Mouse (Mus musculus) MEL (cell line): Measurements from ENCODE around the gene Ap2m1. TPM values are rescaled to one million over a fixed set of nuclear protein-coding genes. Genes with fewer than 3 reads are reported as not detected.

ENCODE experiments used
- DNase-seq: peaks from one replicate; pipeline ENCODE4 v3.0.0; 2011; ENCODE audit warnings: low read depth, low spot score
- H3K27ac ChIP-seq: 2 replicates; pipeline ENCODE4 v1.5.1; 2012; ENCODE audit warnings: low read depth, mild to moderate bottlenecking, control low read depth, low read length, moderate library complexity; ENCODE audit not compliant: control insufficient read depth
- H3K27me3 ChIP-seq, 2 experiments: fragments of 150-350 bp in 1 of 2; sonication (generic) in 1 of 2; 2 replicates each; pipeline ENCODE4 v1.6.1; 2012; ENCODE audit warnings: low read length in 2 of 2, mild to moderate bottlenecking in 2 of 2, improper control_type of control experiment in 1 of 2, moderate library complexity in 1 of 2; ENCODE audit not compliant: insufficient read depth in 2 of 2, control insufficient read depth in 1 of 2
- H3K36me3 ChIP-seq, 2 experiments: 2 replicates each; pipeline ENCODE4 v1.6.1; 2012 to 2014; ENCODE audit warnings: low read length in 2 of 2, improper control_type of control experiment in 1 of 2, inconsistent platforms in 1 of 2, mild to moderate bottlenecking in 1 of 2; ENCODE audit not compliant: insufficient read depth in 2 of 2, control insufficient read depth in 1 of 2
- H3K4me1 ChIP-seq, 2 experiments: fragments of 150-350 bp in 1 of 2; sonication (generic) in 1 of 2; 2 replicates each; pipeline ENCODE4 v1.6.1; 2012; ENCODE audit warnings: low read length in 2 of 2, improper control_type of control experiment in 1 of 2, mild to moderate bottlenecking in 1 of 2; ENCODE audit not compliant: insufficient read depth in 2 of 2, control insufficient read depth in 1 of 2
- H3K4me3 ChIP-seq, 2 experiments: fragments of 150-350 bp in 1 of 2; sonication (generic) in 1 of 2; 2 replicates each; pipeline ENCODE4 v1.5.1; 2012; ENCODE audit warnings: low read depth in 2 of 2, low read length in 2 of 2, mild to moderate bottlenecking in 2 of 2, moderate library complexity in 2 of 2, control low read depth in 1 of 2, improper control_type of control experiment in 1 of 2; ENCODE audit not compliant: control insufficient read depth in 1 of 2, insufficient read depth in 1 of 2
- H3K79me2 ChIP-seq: 2 replicates; pipeline ENCODE4 v1.6.1; 2012; ENCODE audit warnings: mild to moderate bottlenecking, low read length, moderate library complexity; ENCODE audit not compliant: control insufficient read depth, poor library complexity, insufficient read depth
- H3K9ac ChIP-seq: 2 replicates; pipeline ENCODE4 v1.6.1; 2012; ENCODE audit warnings: low read depth, mild to moderate bottlenecking, control low read depth, low read length, moderate library complexity; ENCODE audit not compliant: control insufficient read depth, poor library complexity, severe bottlenecking
- H3K9me3 ChIP-seq: fragments of 150-350 bp; sonication (generic); replicated peaks from 2 replicates; pipeline ENCODE4 v1.6.1; 2012; ENCODE audit warnings: mild to moderate bottlenecking, low read length, improper control_type of control experiment, moderate library complexity; ENCODE audit not compliant: insufficient read depth
- BHLHE40 ChIP-seq: IDR thresholded peaks from 2 replicates; pipeline ENCODE4 v1.6.1; 2012; ENCODE audit warnings: low read depth, mild to moderate bottlenecking, inconsistent platforms, low read length, improper control_type of control experiment, borderline replicate concordance
- CTCF ChIP-seq, 3 experiments: IDR thresholded peaks in 2 of 3; conservative IDR thresholded peaks in 1 of 3; 2 replicates each; pipeline ENCODE4 v1.5.1; 2011 to 2012; ENCODE audit warnings: low read length in 3 of 3, low read depth in 2 of 3, mild to moderate bottlenecking in 2 of 3, improper control_type of control experiment in 1 of 3, inconsistent platforms in 1 of 3, mixed read lengths in 1 of 3, moderate library complexity in 1 of 3; ENCODE audit not compliant: control insufficient read depth in 1 of 3, insufficient read depth in 1 of 3, poor library complexity in 1 of 3, severe bottlenecking in 1 of 3
- EP300 ChIP-seq, 2 experiments: IDR thresholded peaks; 2 replicates each; pipeline ENCODE4 v1.6.1; 2011; ENCODE audit warnings: improper control_type of control experiment in 2 of 2, low read length in 2 of 2, low read depth in 1 of 2, mild to moderate bottlenecking in 1 of 2
- ETS1 ChIP-seq: IDR thresholded peaks from 2 replicates; pipeline ENCODE4 v1.6.1; 2012; ENCODE audit warnings: low read depth, mild to moderate bottlenecking, inconsistent platforms, low read length, improper control_type of control experiment, moderate library complexity
- GABPA ChIP-seq: IDR thresholded peaks from 2 replicates; pipeline ENCODE4 v1.6.1; 2012; ENCODE audit warnings: low read depth, mild to moderate bottlenecking, inconsistent platforms, low read length, improper control_type of control experiment, moderate library complexity
- GATA1 ChIP-seq: IDR thresholded peaks from 2 replicates; pipeline ENCODE4 v1.6.1; 2011; ENCODE audit warnings: low read depth, low read length, improper control_type of control experiment
- HCFC1 ChIP-seq: IDR thresholded peaks from 2 replicates; pipeline ENCODE4 v1.6.1; 2012; ENCODE audit warnings: low read depth, mild to moderate bottlenecking, inconsistent platforms, low read length, improper control_type of control experiment, moderate library complexity
- JUND ChIP-seq: IDR thresholded peaks from 2 replicates; pipeline ENCODE4 v1.6.1; 2011; ENCODE audit warnings: low read depth, mild to moderate bottlenecking, improper control_type of control experiment, low read length
- KAT2A ChIP-seq: conservative IDR thresholded peaks from 2 replicates; pipeline ENCODE4 v1.6.1; 2012; ENCODE audit warnings: low read depth, low read length, improper control_type of control experiment, inconsistent platforms
- MAFK ChIP-seq: IDR thresholded peaks from 2 replicates; pipeline ENCODE4 v1.6.1; 2011; ENCODE audit warnings: low read depth, mild to moderate bottlenecking, low read length, improper control_type of control experiment, borderline replicate concordance
- MXI1 ChIP-seq: IDR thresholded peaks from 2 replicates; pipeline ENCODE4 v1.6.1; 2011; ENCODE audit warnings: mild to moderate bottlenecking, low read depth, low read length, improper control_type of control experiment
- MYB ChIP-seq: IDR thresholded peaks from 2 replicates; pipeline ENCODE4 v1.6.1; 2011; ENCODE audit warnings: mild to moderate bottlenecking, low read depth, low read length, improper control_type of control experiment
- MYC ChIP-seq: IDR thresholded peaks from 2 replicates; pipeline ENCODE4 v1.6.1; 2011; ENCODE audit warnings: low read depth, mild to moderate bottlenecking, low read length, improper control_type of control experiment, moderate library complexity
- NELFE ChIP-seq: IDR thresholded peaks from 2 replicates; pipeline ENCODE4 v1.6.1; 2011; ENCODE audit warnings: low read depth, low read length, improper control_type of control experiment
- NRF1 ChIP-seq: IDR thresholded peaks from 2 replicates; pipeline ENCODE4 v1.6.1; 2014; ENCODE audit warnings: low read depth, mild to moderate bottlenecking, inconsistent platforms, low read length, improper control_type of control experiment, moderate library complexity; ENCODE audit not compliant: poor library complexity, insufficient read depth, severe bottlenecking
- RAD21 ChIP-seq: IDR thresholded peaks from 2 replicates; pipeline ENCODE4 v1.6.1; 2011; ENCODE audit warnings: mild to moderate bottlenecking, low read depth, low read length, improper control_type of control experiment
- RCOR1 ChIP-seq: IDR thresholded peaks from 2 replicates; pipeline ENCODE4 v1.6.1; 2012; ENCODE audit warnings: low read depth, mild to moderate bottlenecking, inconsistent platforms, low read length, improper control_type of control experiment
- SIN3A ChIP-seq: IDR thresholded peaks from 2 replicates; pipeline ENCODE4 v1.6.1; 2012; ENCODE audit warnings: low read length, improper control_type of control experiment, inconsistent platforms
- TAL1 ChIP-seq: IDR thresholded peaks from 2 replicates; pipeline ENCODE4 v1.6.1; 2012; ENCODE audit warnings: mild to moderate bottlenecking, inconsistent platforms, low read length, moderate library complexity, mixed read lengths
- TBP ChIP-seq: IDR thresholded peaks from 2 replicates; pipeline ENCODE4 v1.8.0; 2011; ENCODE audit warnings: low read depth, low read length, improper control_type of control experiment
- TCF12 ChIP-seq: IDR thresholded peaks from 2 replicates; pipeline ENCODE4 v1.6.1; 2014; ENCODE audit warnings: low read depth, mild to moderate bottlenecking, inconsistent platforms, low read length, improper control_type of control experiment, moderate library complexity
- USF1 ChIP-seq: IDR thresholded peaks from 2 replicates; pipeline ENCODE4 v1.6.1; 2014; ENCODE audit warnings: low read depth, mild to moderate bottlenecking, inconsistent platforms, low read length, improper control_type of control experiment, moderate library complexity
- USF2 ChIP-seq, 2 experiments: IDR thresholded peaks; 2 replicates each; pipeline ENCODE4 v1.6.1; 2011 to 2012; ENCODE audit warnings: improper control_type of control experiment in 2 of 2, low read length in 2 of 2, borderline replicate concordance in 1 of 2, inconsistent platforms in 1 of 2, low read depth in 1 of 2, mild to moderate bottlenecking in 1 of 2; ENCODE audit not compliant: insufficient read depth in 1 of 2
- ZMIZ1 ChIP-seq: IDR thresholded peaks from 2 replicates; pipeline ENCODE4 v1.6.1; 2012; ENCODE audit warnings: low read depth, mild to moderate bottlenecking, inconsistent platforms, low read length, improper control_type of control experiment, moderate library complexity
- ZNF384 ChIP-seq: IDR thresholded peaks from 2 replicates; pipeline ENCODE4 v1.6.1; 2012; ENCODE audit warnings: low read depth, mild to moderate bottlenecking, inconsistent platforms, low read length, improper control_type of control experiment
- polyA plus RNA-seq, 2 experiments: library from polyadenylated mRNA; stranded (reverse) in 1 of 2; unstranded in 1 of 2; fragments of >175 nt in 1 of 2; fragments of >200 nt in 1 of 2; gene quantifications; 2 replicates each; pipeline versions ENCODE4 v1.2.1 to v1.2.4; 2012; ENCODE audit warnings: low replicate concordance in 2 of 2, low read depth in 1 of 2; ENCODE audit not compliant: insufficient read length in 2 of 2, insufficient read depth in 1 of 2, missing spikeins in 1 of 2
- total RNA-seq: library from RNA; depleted of rRNA; stranded (reverse); fragments of 300-350 nt; gene quantifications from 2 replicates; pipeline ENCODE4 v1.2.3, GENCODE M21; 2012

The Ap2m1 gene
- total and polyA plus RNA-seq, 3 experiments, result 185 to 1,810 (median 312) TPM

- Histone ChIP-seq H3K36me3 (peaks cover 9 to 37% of the 10 kb centered on the region in 2 experiments), H3K79me2 (peaks cover 24% of the 10 kb centered on the region), H3K27me3 (no peaks in the 10 kb centered on the region), H3K9ac (no peak overlapping the region), H3K9me3 (no peaks in the 10 kb centered on the region), H3K4me1 (peaks cover 11 to 38% of the 10 kb centered on the region in 2 experiments), H3K27ac (peak overlapping the region; percentile 40), H3K4me3 (no peak overlapping the region)
- peak; percentile 80 for DNase-seq
- TF ChIP-seq TBP (no peak), RAD21 (no peak), KAT2A (no peak), NELFE (no peak), MAFK (no peak), USF2 (IDR thresholded peaks at IDR 0.05; ENCODE audit: borderline replicate concordance in 1 of 2, insufficient read depth in 1 of 2, low read depth in 1 of 2, low read length in 2 of 2) (no peak), GATA1 (peak; percentile 84), SIN3A (peak; percentile 48; the same call in 1 of the 2 replicates), HCFC1 (0 out of 2 replicates have a peak, but pooled peaks have one; percentile 35), RCOR1 (peak; percentile 39; the same call in 1 of the 2 replicates), CTCF (IDR thresholded peaks at IDR 0.05 in 2 of 3, conservative IDR thresholded peaks at IDR 0.05 in 1 of 3; ENCODE audit: control insufficient read depth in 1 of 3, insufficient read depth in 1 of 3, low read depth in 2 of 3, low read length in 3 of 3, poor library complexity in 1 of 3, severe bottlenecking in 1 of 3) (no peak), USF1 (peak; percentile 55), GABPA (no peak), TCF12 (peak; percentile 40; the same call in 1 of the 2 replicates), JUND (no peak), TAL1 (0 out of 2 replicates have a peak, but pooled peaks have one; percentile 40), ETS1 (peak; percentile 76), BHLHE40 (no peak), MYB (no peak), NRF1 (no peak), MYC (peak; percentile 61; the same call in 1 of the 2 replicates), ZNF384 (peak; percentile 58), MXI1 (peak; percentile 39; the same call in 1 of the 2 replicates), ZMIZ1 (no peak), EP300 (IDR thresholded peaks at IDR 0.05; ENCODE audit: low read depth in 1 of 2, low read length in 2 of 2) (peak; percentile 26 to 51; a peak in 3 of 4 replicates)
Observed at GRCm38 (mm10) chr16:20539649-20540048, 4.4 kb downstream of the Ap2m1 start.
